24 mouse cellular contexts compared by ENCODE assay signal in the genomic region with DNA sequence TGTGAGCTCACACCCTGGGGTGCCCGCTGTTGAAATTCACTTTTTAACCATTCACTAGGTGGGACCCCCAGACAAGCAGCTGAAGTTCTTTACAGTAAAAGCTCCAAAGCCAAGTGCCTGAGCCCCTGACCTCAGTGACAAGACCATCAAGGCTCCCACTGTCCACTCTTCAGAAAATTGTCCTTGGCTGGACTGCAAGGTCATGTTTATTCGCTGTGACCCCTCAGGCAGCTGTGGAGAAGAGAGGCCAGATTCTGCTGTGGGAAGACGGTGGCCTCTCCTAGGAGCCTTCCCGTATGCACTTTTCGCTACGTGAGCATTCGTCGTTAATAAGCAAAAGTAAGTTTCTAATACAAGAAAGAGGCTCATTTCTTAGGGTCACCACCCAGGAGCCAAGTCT.
A peak's percentile ranks its signal among the peaks of the same experiment; 100 is the strongest.
DNase-seq lines count a peak whose midpoint lies in the region; ATAC-seq and TF ChIP-seq lines count a peak whose summit lies in the region.
"Had no signal": no experiment of that assay in that cellular context is flagged by ENCODE, and none has a peak within 500 bp of the region (broad histone marks: within the 10 kb centered on the region; RNA-seq: fewer than 3 reads in every experiment).

No protein-coding gene starts in this region.

- no peaks in the 10 kb centered on the region; the same call in 1 of the 2 replicates for H3K27me3 ChIP-seq in heart, embryonic 10.5 days (ENCODE audit: insufficient read depth, poor library complexity, severe bottlenecking)
- H3K27me3 ChIP-seq in kidney, adult 2 months (replicated peaks; ENCODE audit: control insufficient read depth, insufficient read depth, low read length), result no peaks in the 10 kb centered on the region
- H3K27me3 ChIP-seq in lung, postnatal 0 days (replicated peaks; ENCODE audit: insufficient read depth, low read length), result no peaks in the 10 kb centered on the region
- H3K27me3 ChIP-seq: embryonic facial prominence, embryonic 12.5 days; forebrain, embryonic 13.5 days had no signal

- H3K4me1 ChIP-seq in heart, embryonic 10.5 days, result peaks cover 35% of the 10 kb centered on the region
- H3K4me1 ChIP-seq in kidney, adult 2 months (ENCODE audit: control insufficient read depth, insufficient read depth, low read length), result no peaks in the 10 kb centered on the region
- no peaks in the 10 kb centered on the region for H3K4me1 ChIP-seq in lung, postnatal 0 days (ENCODE audit: insufficient read depth, low read depth, low read length)
- H3K4me1 ChIP-seq: embryonic facial prominence, embryonic 12.5 days had no signal

- H3K36me3 ChIP-seq in heart, embryonic 10.5 days, result no peaks in the 10 kb centered on the region
- no peaks in the 10 kb centered on the region for H3K36me3 ChIP-seq in kidney, adult 2 months (ENCODE audit: control insufficient read depth, insufficient read depth, low read length)
- no peaks in the 10 kb centered on the region for H3K36me3 ChIP-seq in lung, postnatal 0 days (ENCODE audit: insufficient read depth, low read length)
- H3K36me3 ChIP-seq: embryonic facial prominence, embryonic 10.5 days; embryonic facial prominence, embryonic 12.5 days; G1E had no signal

- DNase-seq in heart, embryonic 10.5 days (ENCODE audit: low spot score), result no peak
- DNase-seq in heart, postnatal 25 days (ENCODE audit: low spot score), result no peak
- DNase-seq in kidney, postnatal 10 days, result peak; percentile 61
- DNase-seq in kidney, adult 2 months, result no peak
- DNase-seq in kidney, postnatal 4 days, result peak; percentile 34 to 47
- DNase-seq in kidney, adult 9 months, result no peak
- peak; percentile 41 for DNase-seq in lung, postnatal 10 days
- no peak for DNase-seq in lung, postnatal 0 days (ENCODE audit: low spot score)
- DNase-seq: adrenal gland, adult 8-10 months; adrenal gland, postnatal 14 days; adrenal gland, postnatal 36 days; B cell, adult 2 months; cerebellum, adult 11-12 months; cerebellum, adult 2 months; cerebellum, adult 9-10 months; cerebellum, postnatal 10 days; cerebellum, postnatal 25 days had no signal

- 0 out of 2 replicates have a peak overlapping the region, but pooled peaks have one; percentile 38 for H3K27ac ChIP-seq in heart, embryonic 10.5 days
- H3K27ac ChIP-seq in kidney, adult 2 months (ENCODE audit: insufficient read depth, low read depth, low read length), result no peak overlapping the region
- H3K27ac ChIP-seq in lung, postnatal 0 days (ENCODE audit: low read length), result no peak overlapping the region
- H3K27ac ChIP-seq: embryonic facial prominence, embryonic 10.5 days; embryonic facial prominence, embryonic 12.5 days; forebrain, embryonic 13.5 days had no signal

- ATAC-seq in lung, postnatal 0 days, result no peak
- ATAC-seq: activated CD4-positive, CD25-positive, alpha-beta regulatory T cell, adult 4 months; CD4-positive, CD25-positive, alpha-beta regulatory T cell, adult 4 months; forebrain, embryonic 13.5 days; Patski had no signal

- WGBS in heart, embryonic 10.5 days, result 80% methylated on average over 8 of the region's 8 CpGs
- WGBS in kidney, adult 2 months, result 64% methylated on average over 8 of the region's 8 CpGs
- 61% methylated on average over 8 of the region's 8 CpGs for WGBS in lung, postnatal 0 days

- H3K4me2 ChIP-seq in lung, postnatal 0 days (replicated peaks; ENCODE audit: low read depth, low read length), result no peak overlapping the region
- H3K4me2 ChIP-seq: embryonic facial prominence, embryonic 12.5 days; forebrain, embryonic 13.5 days had no signal

- intact Hi-C loops in heart, postnatal 25 days (cut with DNase I), result no loop called here

- H3K9me3 ChIP-seq in heart, embryonic 10.5 days, result no peaks in the 10 kb centered on the region
- H3K9me3 ChIP-seq in lung, postnatal 0 days (ENCODE audit: low read length), result no peaks in the 10 kb centered on the region
- H3K9me3 ChIP-seq: embryonic facial prominence, embryonic 10.5 days; embryonic facial prominence, embryonic 12.5 days; forebrain, embryonic 13.5 days; G1E had no signal

- no peak overlapping the region for H3K9ac ChIP-seq in lung, postnatal 0 days (replicated peaks; ENCODE audit: low read depth)
- H3K9ac ChIP-seq: embryonic facial prominence, embryonic 12.5 days; forebrain, embryonic 13.5 days had no signal

- TF ChIP-seq POLR2A in kidney, adult 2 months (IDR thresholded peaks at IDR 0.05; ENCODE audit: low read depth, low read length), result no peak

- no peak for TF ChIP-seq CTCF in kidney, adult 2 months (conservative IDR thresholded peaks at IDR 0.05; ENCODE audit: insufficient read depth, insufficient read length, low read depth, low read length)
- no peak for TF ChIP-seq CTCF in lung, postnatal 0 days (IDR thresholded peaks at IDR 0.05)

- TF ChIP-seq EP300 in lung, postnatal 0 days (IDR thresholded peaks at IDR 0.05), result no peak

- no peak overlapping the region for H3K4me3 ChIP-seq in heart, embryonic 10.5 days
- H3K4me3 ChIP-seq in kidney, adult 2 months (ENCODE audit: insufficient read depth, low read depth, low read length), result no peak overlapping the region
- no peak overlapping the region for H3K4me3 ChIP-seq in lung, postnatal 0 days (ENCODE audit: low read depth, low read length)
- H3K4me3 ChIP-seq: embryonic facial prominence, embryonic 10.5 days; embryonic facial prominence, embryonic 12.5 days; forebrain, embryonic 13.5 days had no signal

Comparison
In these comparisons a context has a peak if more than half of its experiments do, and no peak if none do; other contexts are left out.
1. DNase-seq: peak in kidney, postnatal 10 days (single experiment), kidney, postnatal 4 days (2 of 2) and lung, postnatal 10 days (single experiment); none in heart, embryonic 10.5 days (single experiment), heart, postnatal 25 days (single experiment), kidney, adult 2 months (single experiment), kidney, adult 9 months (single experiment) and lung, postnatal 0 days (single experiment).